Mouse (Mus musculus) olfactory bulb, adult 2 months (tissue): ENCODE measurements at regions not wholly inside any gene's neighbourhood (a gene's known extent, or its start where the extent isn't known, plus 50 kb on each side); places are given as distances from the start of the nearest gene placed in this dataset.

Source experiments
- H3K27ac ChIP-seq: fragments of 200-500 bp; 2 replicates; pipeline ENCODE4 v1.5.1; 2012; ENCODE audit warnings: low read depth, low read length; ENCODE audit not compliant: insufficient read depth
- H3K4me1 ChIP-seq: fragments of 200-500 bp; 2 replicates; pipeline ENCODE4 v1.6.1; 2012; ENCODE audit warnings: low read length; ENCODE audit not compliant: control insufficient read depth, insufficient read depth
- H3K4me3 ChIP-seq: fragments of 200-500 bp; 2 replicates; pipeline ENCODE4 v1.5.1; 2012; ENCODE audit warnings: mild to moderate bottlenecking, low read depth, low read length, moderate library complexity; ENCODE audit not compliant: insufficient read depth
- CTCF ChIP-seq: fragments of 200-500 bp; IDR thresholded peaks from 2 replicates; pipeline ENCODE4 v1.5.1; 2012; ENCODE audit warnings: low read depth, mild to moderate bottlenecking, low read length, moderate library complexity; ENCODE audit not compliant: insufficient read depth
- POLR2A ChIP-seq: fragments of 200-500 bp; IDR thresholded peaks from 2 replicates; pipeline ENCODE4 v1.6.1; 2012; ENCODE audit warnings: mild to moderate bottlenecking, low read depth, low read length, moderate library complexity; ENCODE audit not compliant: insufficient read depth
- WGBS: fragments of 180-500 bp; shearing (Covaris S2); methylation state at CpG from one replicate; pipeline ENCODE4 v1.1.7; 2018; 5-methylcytosine and 5-hydroxymethylcytosine counted together

GRCm38 (mm10) chr9:118255200-118255733, 105.3 kb upstream of the Cmc1 start:
- no peak overlapping the region for H3K4me3 ChIP-seq
- WGBS, result 60% methylated on average over 9 of the region's 9 CpGs
- no peak for TF ChIP-seq CTCF
- TF ChIP-seq POLR2A, result no peak
- H3K4me1 ChIP-seq, result peaks cover under 1% of the 10 kb centered on the region; the same call in 1 of the 2 replicates
- H3K27ac ChIP-seq, result no peak overlapping the region

DNA sequence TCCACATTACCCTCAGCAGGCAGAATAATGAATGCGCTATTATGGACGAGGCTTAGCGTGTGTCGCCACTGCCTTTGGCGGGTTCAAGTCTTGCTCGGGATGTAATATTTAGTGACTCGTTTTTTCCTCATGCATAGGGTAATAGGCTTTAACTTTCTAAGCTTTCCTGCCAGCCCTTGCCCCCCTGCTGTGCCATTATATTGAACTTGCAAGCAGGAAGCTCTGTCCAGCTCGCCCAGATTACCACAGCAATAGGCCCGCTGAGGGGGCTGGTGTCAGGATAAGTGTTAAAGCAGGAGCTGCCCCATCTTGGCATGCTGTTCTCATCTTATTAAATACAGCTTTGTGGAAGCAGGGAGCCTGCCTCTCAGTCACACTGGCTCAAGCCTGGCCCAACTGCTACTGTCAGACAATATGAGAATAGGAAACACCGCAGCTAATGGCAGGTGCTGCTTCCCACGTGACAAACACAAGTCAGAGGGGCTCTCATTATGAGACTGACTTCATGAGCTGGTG, 105.8 kb upstream of the Cmc1 start:
- 37% methylated on average over 11 of the region's 11 CpGs for WGBS
- Histone ChIP-seq H3K4me1 (no peaks in the 10 kb centered on the region), H3K27ac (no peak overlapping the region), H3K4me3 (no peak overlapping the region)
- TF ChIP-seq CTCF, result no peak

DNA sequence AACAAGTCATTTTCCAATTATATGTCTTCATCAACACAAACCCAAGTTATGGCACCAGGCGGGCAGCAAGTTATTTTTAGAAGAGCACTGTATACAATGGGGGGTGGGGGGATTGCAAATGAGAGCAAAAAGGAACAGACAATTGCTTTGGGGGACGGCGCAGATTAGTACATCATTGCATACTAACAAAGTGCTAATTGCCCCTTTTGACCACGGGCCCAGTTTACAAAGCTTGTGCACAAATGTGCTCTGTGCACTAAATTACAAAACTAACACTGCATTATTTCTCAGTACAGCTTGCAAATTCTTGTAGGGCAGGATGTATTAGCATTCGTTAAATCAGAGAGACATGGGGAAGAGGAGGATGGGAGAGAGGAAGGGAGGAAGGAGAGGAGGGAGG, 116.3 kb upstream of the Cmc1 start:
- Histone ChIP-seq H3K27ac (no peak overlapping the region), H3K4me3 (no peak overlapping the region), H3K4me1 (no peaks in the 10 kb centered on the region)
- no peak for TF ChIP-seq CTCF
- WGBS, result 21% methylated on average over 5 of the region's 5 CpGs

DNA sequence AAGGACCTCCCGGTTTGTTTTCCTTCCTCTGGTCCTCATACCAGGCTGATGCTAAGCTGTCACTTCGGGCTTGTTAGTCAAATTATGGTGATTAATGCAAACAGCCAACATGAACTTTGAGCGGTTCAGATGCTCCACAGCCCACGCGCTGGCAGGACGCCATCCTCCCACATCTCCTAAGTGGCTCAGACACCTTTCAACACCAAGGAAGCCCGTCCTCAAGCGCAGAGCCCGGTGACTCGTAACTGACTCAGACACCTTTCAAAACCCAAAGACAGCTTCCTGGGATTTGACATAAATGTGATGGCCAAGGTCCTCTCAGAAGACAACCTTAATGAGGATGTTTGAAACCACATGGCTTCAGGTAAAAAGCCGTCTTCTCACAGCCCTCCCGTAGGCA, 121.7 kb upstream of the Cmc1 start:
- no peak for TF ChIP-seq POLR2A
- TF ChIP-seq CTCF, result no peak
- H3K4me3 ChIP-seq, result no peak overlapping the region
- H3K4me1 ChIP-seq, result no peaks in the 10 kb centered on the region
- 74% methylated on average over 12 of the region's 12 CpGs for WGBS
- no peak overlapping the region for H3K27ac ChIP-seq

DNA sequence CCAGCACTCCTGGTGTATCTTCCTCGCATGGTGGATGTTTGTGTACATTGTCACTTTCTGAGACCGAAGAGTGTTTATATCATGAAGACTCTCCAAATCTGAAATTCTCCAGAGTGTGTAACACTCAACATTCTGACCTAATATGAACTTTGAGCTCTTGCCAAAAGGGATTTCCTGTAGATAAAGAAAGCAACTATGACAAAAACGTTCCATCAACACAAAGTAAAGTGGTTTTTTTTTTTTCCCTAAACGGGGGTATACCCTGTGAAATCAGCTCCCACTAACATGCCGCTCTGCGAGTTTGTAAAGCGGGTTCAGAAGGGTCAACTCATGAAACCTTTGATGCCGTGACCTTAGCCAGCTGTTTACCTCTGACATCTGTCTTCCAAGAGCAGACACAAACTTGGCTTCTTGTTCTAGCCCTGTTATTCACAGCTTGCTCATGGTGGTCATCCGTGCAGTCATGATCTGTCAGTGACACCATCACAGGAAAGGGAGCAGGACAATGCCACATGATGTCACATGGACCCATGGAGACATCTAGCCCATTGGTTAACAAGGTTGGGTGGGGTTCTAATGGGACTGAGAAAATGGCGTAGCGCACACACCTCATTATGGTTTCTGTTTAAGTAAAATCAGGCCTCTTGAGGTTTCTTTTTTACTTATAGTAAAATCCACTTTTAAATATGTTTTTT, 122.9 kb upstream of the Cmc1 start:
- Histone ChIP-seq H3K27ac (no peak overlapping the region), H3K4me3 (no peak overlapping the region), H3K4me1 (no peaks in the 10 kb centered on the region)
- WGBS, result 87% methylated on average over 11 of the region's 11 CpGs
- TF ChIP-seq POLR2A (no peak), CTCF (no peak)

- no peak overlapping the region for H3K4me3 ChIP-seq
- WGBS, result 79% methylated on average over 3 of the region's 3 CpGs
- TF ChIP-seq CTCF, result no peak
- no peak for TF ChIP-seq POLR2A
Observed at GRCm38 (mm10) chr9:118285481-118285880, 135.5 kb upstream of the Cmc1 start.

DNA sequence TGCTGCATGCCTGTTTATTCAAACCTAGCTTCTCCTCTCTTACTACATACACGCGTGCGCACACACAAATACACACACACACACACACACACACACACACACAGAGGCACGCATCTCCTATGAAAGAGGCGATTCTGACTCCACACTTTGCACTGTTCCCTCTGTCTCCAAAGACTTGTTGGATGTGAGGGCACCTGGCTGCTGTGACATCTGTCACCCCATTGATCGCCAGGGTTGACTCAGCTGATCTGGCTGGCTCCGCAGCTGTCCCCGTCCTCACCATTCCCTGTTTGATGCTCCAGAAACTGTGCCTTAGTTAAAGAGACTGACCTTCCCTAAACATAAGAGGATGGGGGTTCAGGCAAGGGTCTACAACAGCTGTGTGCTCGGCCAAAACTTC, 137.6 kb upstream of the Cmc1 start:
- Histone ChIP-seq H3K4me1 (no peaks in the 10 kb centered on the region), H3K4me3 (no peak overlapping the region), H3K27ac (no peak overlapping the region)
- TF ChIP-seq CTCF (no peak), POLR2A (no peak)
- 90% methylated on average over 9 of the region's 9 CpGs for WGBS

More at GRCm38 (mm10) chr9:118285481-118285880, 135.5 kb upstream of the Cmc1 start:
- no peaks in the 10 kb centered on the region for H3K4me1 ChIP-seq
- H3K27ac ChIP-seq, result no peak overlapping the region

DNA sequence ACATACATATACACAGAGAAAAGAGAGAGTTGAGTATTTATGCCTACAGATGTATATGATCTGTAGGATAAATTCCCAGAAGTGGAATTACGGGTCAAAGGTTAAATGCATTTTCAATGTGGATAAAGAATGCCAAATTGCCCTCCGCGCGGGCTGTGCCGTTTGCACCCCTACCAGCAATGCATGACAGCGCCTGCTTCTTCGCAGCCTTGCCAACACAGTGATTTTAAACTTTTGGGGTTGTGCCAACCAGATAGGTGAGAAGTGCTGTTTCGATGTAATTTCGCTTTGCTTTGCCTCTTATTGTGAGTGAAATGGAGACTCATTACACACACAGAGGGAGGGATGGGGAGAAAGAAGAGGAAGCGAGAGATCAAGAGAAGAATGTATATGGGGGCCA, 142.9 kb upstream of the Cmc1 start:
- Histone ChIP-seq H3K4me1 (no peaks in the 10 kb centered on the region), H3K4me3 (no peak overlapping the region), H3K27ac (no peak overlapping the region)
- TF ChIP-seq POLR2A (no peak), CTCF (no peak)
- WGBS, result 90% methylated on average over 10 of the region's 10 CpGs

DNA sequence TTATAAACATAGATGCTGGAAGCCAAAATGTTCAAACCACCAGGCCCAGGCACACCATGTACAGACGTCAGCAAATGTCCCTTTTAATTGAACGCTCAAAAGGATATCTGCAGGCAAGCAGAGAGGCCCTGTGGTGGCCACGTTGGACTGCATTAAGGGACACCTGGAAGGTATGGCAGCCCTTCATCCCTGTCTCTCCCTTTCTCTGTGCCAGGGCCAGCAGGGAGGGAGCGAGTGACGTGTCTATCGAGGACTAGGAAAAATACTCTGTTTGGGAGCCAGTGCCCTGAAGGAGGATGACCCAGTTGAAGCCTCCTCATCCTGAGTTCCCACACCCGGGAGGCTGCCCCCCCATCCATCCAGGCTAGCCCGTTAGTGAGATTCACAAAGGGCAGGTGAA, 144.0 kb upstream of the Cmc1 start:
- 84% methylated on average over 8 of the region's 8 CpGs for WGBS
- H3K27ac ChIP-seq, result no peak overlapping the region

More for the DNA sequence above, 144.0 kb upstream of the Cmc1 start:
- H3K4me1 ChIP-seq, result no peaks in the 10 kb centered on the region
- TF ChIP-seq POLR2A, result no peak
- no peak for TF ChIP-seq CTCF
- H3K4me3 ChIP-seq, result no peak overlapping the region
